Mouse (Mus musculus) brain, embryonic 14.5 days (tissue): ENCODE data around the gene Pus3. TPM values are rescaled to one million over a fixed set of nuclear protein-coding genes. Genes with fewer than 3 reads are reported as not detected.
A peak's percentile ranks its signal among the peaks of the same experiment; 100 is the strongest.

Source experiments
- DNase-seq: peaks from one replicate; pipeline ENCODE4 v3.0.0-alpha.2; 2011; ENCODE audit warnings: low read depth
- CTCF ChIP-seq: fragments of 200-500 bp; IDR thresholded peaks from 2 replicates; pipeline ENCODE4 v1.5.1; 2012; ENCODE audit warnings: inconsistent platforms, mild to moderate bottlenecking, moderate library complexity, borderline replicate concordance; ENCODE audit not compliant: insufficient read depth, insufficient read length; ENCODE audit errors: extremely low read depth
- POLR2A ChIP-seq: fragments of 200-500 bp; IDR thresholded peaks from 2 replicates; pipeline ENCODE4 v1.6.1; 2012; ENCODE audit warnings: mild to moderate bottlenecking, inconsistent platforms, borderline replicate concordance; ENCODE audit not compliant: poor library complexity, insufficient read depth, insufficient read length, severe bottlenecking; ENCODE audit errors: extremely low read depth
- polyA plus RNA-seq: library from polyadenylated mRNA; depleted of rRNA; stranded (reverse); fragments of >200 nt; gene quantifications from 2 replicates; pipeline ENCODE4 v1.2.3, GENCODE M21; 2012

Pus3 gene
- polyA plus RNA-seq, 1 experiment = 12.6 TPM

DNA sequence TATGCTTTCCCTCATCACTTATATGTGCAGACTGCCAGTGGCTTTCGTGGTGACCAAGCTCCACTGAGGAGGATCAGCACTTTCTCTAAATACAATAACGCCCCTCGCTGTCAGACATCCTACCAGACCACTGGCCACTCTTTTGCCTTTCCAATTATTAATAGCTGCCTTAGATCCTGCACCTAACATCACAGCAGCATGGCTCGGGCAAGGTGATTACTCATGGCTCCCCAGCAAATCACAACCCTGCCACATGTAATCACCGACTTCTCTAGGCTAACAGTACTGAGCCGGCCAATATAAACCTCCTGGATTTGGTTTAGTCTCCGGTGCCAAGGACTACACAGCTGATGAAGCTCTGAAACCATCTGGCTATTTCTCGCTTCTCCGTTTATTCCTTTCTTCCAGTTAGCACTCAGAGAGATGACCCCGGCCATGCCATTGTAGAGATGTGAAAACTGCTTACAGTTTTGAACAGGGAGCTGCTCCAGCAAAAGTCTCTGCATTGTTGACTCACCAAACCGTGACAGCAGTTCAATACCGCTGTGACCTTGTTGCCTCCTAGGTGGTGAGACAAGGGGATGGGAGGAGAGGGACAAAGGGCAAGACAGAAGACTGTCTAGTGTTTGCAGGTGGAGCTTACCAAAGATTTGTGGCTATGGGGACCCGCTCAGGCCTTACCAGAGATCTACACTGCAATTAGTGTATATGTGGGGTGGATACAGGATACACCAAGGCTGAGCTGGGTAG lies 19.2 kb upstream of the Pus3 start:
- DNase-seq = peak; percentile 45
- TF ChIP-seq POLR2A (no peak), CTCF (no peak)

DNA sequence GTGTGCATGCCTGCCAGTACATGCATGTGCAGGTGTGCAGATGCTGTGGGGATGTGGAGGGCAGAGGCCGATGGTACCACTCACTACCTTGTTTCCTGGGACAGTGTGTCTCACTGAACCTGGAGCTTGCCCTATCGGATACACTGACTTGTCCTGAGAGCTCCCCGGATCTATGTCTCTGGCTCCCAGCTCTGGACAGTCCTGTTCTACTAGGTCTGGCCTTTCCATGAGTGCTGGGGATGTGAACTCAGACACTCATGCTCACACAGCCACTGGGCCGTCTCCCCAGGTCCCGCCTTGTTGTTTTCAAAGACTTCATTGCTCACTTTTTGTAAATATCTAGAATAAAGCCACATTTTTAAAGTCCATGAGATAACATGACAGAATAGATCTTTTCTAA lies 17.4 kb upstream of the Pus3 start:
- no peak for TF ChIP-seq POLR2A
- TF ChIP-seq CTCF = no peak

DNA sequence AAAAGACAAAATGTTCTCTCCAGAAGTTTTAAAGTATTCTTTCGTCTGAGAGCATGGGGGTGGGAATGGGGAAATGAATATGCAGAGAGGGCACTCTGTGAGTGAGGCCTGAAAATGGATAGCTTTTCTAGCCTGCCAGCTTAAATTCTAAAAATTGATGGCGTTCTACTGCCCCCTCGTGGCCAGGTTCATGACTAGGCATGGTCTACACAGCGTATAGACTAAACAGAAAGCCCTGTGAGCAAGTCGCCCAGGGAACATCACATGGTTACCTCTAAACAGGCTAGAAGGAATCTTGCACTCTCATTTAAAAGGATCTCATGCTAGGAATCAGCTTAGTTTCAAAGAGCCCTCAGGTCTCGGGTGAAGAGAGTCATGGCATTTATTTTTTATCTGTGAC lies 16.9 kb upstream of the Pus3 start:
- DNase-seq = peak; percentile 88
- TF ChIP-seq POLR2A = no peak
- TF ChIP-seq CTCF = peak; percentile 78; the same call in 1 of the 2 replicates

More for the DNA sequence above, 17.4 kb upstream of the Pus3 start:
- no peak for DNase-seq

DNA sequence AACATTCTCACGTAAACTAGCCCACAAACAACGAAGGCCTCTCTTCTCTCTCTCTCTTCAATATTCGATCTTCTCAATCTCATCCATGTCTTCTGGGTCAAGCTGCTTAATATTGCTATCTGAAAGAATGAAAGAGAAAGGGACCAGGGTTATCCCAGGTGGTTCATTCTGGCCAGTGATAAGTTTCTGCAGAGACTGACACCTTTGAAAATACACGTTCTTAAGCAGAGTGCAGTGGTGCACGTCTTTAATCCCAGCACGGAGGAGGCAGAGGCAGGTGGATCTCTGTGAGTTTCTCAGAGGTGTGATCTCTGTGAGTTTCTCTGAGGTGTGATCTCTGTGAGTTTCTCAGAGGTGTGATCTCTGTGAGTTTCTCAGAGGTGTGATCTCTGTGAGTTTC lies 16.5 kb upstream of the Pus3 start:
- TF ChIP-seq CTCF = no peak
- no peak for TF ChIP-seq POLR2A
- DNase-seq = no peak

DNA sequence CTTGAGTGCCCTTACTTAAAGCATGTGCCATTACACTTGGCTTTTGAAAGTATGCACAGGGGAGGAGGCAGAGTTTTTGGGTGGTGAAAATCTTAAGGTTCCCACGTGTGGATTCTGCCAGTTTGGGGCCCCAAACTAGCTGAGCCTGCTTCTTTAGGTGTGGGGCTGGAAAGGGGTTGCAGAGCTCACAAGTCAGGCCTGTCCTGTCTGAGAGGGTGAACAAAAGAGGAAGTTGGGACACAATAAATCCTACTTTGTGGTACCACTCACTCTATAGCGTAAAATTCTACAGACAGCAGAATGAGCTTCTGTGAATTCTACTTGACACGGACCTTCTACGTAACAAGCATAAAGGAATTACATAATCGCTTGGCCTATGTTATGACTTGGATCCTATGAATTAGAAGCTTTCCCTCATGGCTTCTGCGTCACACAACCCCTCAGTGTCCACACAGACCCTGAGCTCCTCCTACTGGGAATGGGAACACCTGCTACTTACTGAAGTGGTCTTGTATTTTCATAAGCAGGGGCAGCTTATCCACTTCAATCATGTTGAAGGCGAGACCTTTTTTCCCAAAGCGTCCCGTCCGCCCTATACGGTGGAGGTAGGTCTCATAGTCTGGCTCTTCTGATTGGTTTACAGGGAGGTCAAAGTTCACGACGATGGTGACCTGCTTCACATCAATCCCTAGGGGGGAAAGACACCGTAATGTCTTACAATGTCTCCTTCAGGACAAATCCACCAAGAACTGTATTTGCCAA lies 15.1 kb upstream of the Pus3 start:
- TF ChIP-seq CTCF (no peak), POLR2A (no peak)
- DNase-seq = no peak

DNA sequence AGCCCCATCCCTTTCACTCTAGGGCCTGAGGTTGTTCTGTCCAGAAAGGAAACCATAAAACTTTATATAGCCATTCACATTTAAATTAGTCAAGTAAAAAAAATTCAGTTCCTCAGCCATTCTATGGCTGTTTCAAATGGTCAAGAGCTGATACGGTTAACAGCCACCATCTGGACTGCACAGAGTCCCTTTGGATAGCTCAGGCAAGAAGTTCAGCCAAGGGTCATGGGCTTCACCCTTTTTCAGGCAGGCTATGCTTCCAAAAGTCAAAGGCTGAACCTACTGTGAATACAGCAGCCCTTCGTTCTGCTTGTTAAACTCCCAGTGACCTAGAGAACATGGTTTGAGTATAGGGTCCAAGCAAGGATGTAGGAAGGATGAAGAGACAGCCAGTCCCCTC lies 13.7 kb upstream of the Pus3 start:
- TF ChIP-seq POLR2A = no peak
- no peak for TF ChIP-seq CTCF
- no peak for DNase-seq

DNA sequence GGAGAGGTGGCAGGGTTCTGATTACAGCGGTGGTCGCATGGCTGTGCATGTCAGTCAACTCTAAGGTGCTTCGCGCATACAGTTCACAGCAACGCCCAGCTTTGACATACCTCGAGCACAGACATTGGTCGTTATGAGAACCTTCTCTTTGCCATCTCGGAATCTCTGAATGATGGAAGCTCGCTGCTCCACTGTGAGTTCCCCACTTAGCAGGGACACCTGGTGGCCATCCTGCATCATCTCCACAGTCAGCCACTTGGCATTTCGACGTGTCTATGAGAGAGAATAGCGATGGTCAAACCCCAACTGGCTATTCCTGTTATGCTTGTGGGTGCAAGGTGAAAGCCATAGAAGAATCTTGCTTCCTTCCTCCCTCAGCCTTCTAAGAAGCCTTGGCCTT lies 12.7 kb upstream of the Pus3 start:
- no peak for DNase-seq
- TF ChIP-seq POLR2A (no peak), CTCF (peak; percentile 35; the same call in 1 of the 2 replicates)

DNA sequence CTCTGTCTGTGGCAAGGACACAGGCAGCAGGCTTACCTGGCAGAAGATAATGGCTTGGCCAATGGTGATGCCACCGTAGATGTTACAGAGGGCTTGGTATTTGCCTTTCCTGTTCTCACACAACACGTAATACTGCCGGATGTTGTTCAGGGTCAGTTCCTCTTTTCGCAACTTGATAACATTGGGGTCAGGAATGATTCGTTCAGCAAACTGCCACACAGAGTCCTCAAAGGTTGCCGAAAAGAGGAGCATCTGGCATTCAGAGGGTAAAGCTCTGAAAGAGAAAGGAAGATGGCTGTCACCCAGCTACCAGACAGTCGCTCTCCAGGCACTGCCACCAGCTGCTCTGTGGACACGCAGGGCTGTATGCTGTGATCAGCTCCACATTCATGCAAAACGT lies 11.7 kb upstream of the Pus3 start:
- no peak for TF ChIP-seq CTCF
- no peak for TF ChIP-seq POLR2A
- no peak for DNase-seq

DNA sequence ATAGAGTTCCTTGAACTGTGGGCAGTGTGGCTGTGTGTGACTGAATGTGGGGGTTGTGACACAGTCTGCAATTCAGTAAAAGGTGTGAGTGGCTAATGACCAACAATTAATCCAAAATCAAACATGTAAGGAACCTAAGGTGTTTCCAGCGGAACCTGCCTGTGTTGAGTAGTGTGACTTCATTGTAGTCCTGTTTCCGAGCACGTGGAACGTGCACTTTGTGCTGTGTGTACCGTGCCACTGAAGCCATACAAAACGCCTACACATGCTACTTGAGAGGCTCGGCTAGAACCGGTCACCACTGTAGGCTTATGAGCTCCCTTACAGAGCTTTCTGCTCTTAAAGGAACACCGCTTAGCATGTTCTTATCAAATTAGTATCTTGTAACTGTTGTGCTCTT lies 9.9 kb upstream of the Pus3 start:
- TF ChIP-seq POLR2A = no peak
- TF ChIP-seq CTCF = no peak
- no peak for DNase-seq

DNA sequence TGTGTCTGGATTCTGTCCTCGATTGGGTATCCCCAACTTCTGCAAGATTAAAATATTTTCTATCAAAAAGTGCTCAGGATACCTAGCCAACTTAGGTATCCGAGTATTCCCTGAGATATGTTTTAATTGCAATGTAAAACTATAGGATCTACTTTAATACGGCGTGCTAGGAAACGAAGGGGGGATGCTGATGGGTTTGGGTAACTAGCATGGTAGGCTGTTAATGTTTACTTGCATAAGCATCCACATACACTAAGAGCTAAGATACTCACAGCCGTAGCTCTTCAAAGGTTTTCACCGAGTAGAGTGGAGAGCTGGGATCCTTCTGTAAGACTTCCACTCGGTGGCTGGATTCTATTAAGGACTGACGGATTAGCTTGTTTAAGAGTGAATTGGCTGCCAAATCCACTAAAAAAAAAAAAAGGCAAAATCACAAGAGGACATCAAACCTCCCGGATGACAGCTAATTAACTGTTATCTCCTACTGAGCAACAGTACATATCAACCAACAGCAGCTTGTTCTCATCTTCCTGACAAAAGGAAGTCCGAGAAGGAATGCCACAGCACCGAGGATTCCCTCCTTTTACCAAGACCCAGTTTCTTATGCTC lies 1.8 kb upstream of the Pus3 start:
- DNase-seq = peak; percentile 18

More for the DNA sequence above, 1.8 kb upstream of the Pus3 start:
- TF ChIP-seq CTCF = no peak
- TF ChIP-seq POLR2A = no peak
